Comparison of ENCODE assay signal across 23 mouse cellular contexts in the genomic region with DNA sequence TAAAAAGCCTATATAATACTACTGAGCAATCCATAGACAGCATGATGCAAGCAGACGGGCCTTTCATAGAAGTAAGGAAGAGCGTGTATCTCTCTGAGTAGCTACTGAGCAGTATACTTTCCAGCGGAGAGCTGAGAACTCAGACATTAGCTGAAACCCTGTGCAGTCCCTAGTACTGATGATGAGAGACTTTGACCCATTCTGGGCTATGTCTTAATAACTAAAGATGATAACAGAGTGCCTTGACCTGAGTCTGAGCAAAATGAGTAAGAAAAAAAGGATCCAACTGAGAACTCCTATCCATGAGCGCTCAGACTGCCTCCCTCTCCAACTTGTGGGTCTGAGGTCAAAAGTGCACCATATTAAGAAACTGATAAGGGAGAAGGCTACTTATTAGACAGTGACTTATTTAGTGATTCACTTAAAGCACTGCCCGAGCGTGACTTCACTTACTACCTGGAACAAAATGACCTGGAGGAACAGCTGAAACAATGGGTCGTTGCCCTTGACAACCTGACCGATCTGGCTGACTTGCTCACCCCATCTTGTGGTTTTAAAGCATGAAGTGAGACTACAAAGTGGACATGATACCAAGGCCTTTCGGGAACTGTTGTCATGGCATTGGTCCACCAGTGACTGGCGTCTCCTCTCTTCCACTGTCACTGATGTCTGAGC. TPM values are rescaled to one million over a fixed set of nuclear protein-coding genes. Genes with fewer than 3 reads are reported as not detected.
DNase-seq lines count a peak whose midpoint lies in the region; ATAC-seq and TF ChIP-seq lines count a peak whose summit lies in the region.
"Had no signal": no experiment of that assay in that cellular context is flagged by ENCODE, and none has a peak within 500 bp of the region (broad histone marks: within the 10 kb centered on the region; RNA-seq: fewer than 3 reads in every experiment).

No protein-coding gene starts in this region.

- no peak for TF ChIP-seq CTCF in CH12.LX (conservative IDR thresholded peaks at IDR 0.05 in 1 of 2, IDR thresholded peaks at IDR 0.05 in 1 of 2; ENCODE audit: low read depth in 2 of 2, low read length in 2 of 2)
- TF ChIP-seq CTCF in intestine, postnatal 0 days (IDR thresholded peaks at IDR 0.05; ENCODE audit: low read depth) = no peak
- no peak for TF ChIP-seq CTCF in hindbrain, postnatal 0 days (IDR thresholded peaks at IDR 0.05; ENCODE audit: low read depth)

- peak; percentile 66 for ATAC-seq in kidney, embryonic 15.5 days (replicated peaks; ENCODE audit: low FRiP score)
- ATAC-seq in intestine, postnatal 0 days = peak; percentile 81
- ATAC-seq in hindbrain, postnatal 0 days = no peak
- ATAC-seq: forebrain, embryonic 16.5 days had no signal

- no peak for DNase-seq in kidney, adult 18-20 months
- no peak for DNase-seq in CH12.LX (ENCODE audit: extremely low read depth)
- DNase-seq in ZHBTc4 (ENCODE audit: low read depth, low spot score) = peak; percentile 32
- no peak for DNase-seq in cerebellum, adult 18-20 months
- no peak for DNase-seq in hindbrain, postnatal 0 days (ENCODE audit: low spot score)
- DNase-seq: adrenal gland, adult 8-10 months; adrenal gland, postnatal 36 days; cerebellum, adult 11 months; cerebellum, adult 9-10 months; cerebellum, postnatal 25 days; gastrocnemius, postnatal 10 days had no signal

- 61% methylated on average over 10 of the region's 10 CpGs for WGBS in kidney, embryonic 15.5 days
- WGBS in intestine, postnatal 0 days = 52% methylated on average over 10 of the region's 10 CpGs
- WGBS in hindbrain, postnatal 0 days = 62% methylated on average over 10 of the region's 10 CpGs

- TF ChIP-seq POLR2A in CH12.LX (IDR thresholded peaks at IDR 0.05; ENCODE audit: low read depth, low read length) = no peak

- no peak overlapping the region for H3K4me3 ChIP-seq in kidney, embryonic 15.5 days (replicated peaks)
- no peak overlapping the region for H3K4me3 ChIP-seq in CH12.LX (replicated peaks in 1 of 3; ENCODE audit: low read depth in 2 of 3, low read length in 2 of 3, poor library complexity in 1 of 3)
- no peak overlapping the region for H3K4me3 ChIP-seq in intestine, postnatal 0 days (ENCODE audit: low read depth, low read length)
- no peak overlapping the region for H3K4me3 ChIP-seq in hindbrain, postnatal 0 days (ENCODE audit: low read length)
- H3K4me3 ChIP-seq: embryonic facial prominence, embryonic 13.5 days; forebrain, embryonic 12.5 days; heart, embryonic 12.5 days; hindbrain, embryonic 10.5 days had no signal

- dilution Hi-C loops in CH12.LX (cut with MboI; ENCODE audit: extremely low pct_ligation_motif_present, extremely low pct_unique_long_range_greater_than_20kb, low sequenced_read_pairs) = no loop called here

- no peaks in the 10 kb centered on the region for H3K79me2 ChIP-seq in CH12.LX (replicated peaks; ENCODE audit: control insufficient read depth, extremely low read depth, insufficient read depth, poor library complexity, severe bottlenecking)

- H3K27ac ChIP-seq in kidney, embryonic 15.5 days = no peak overlapping the region
- no peak overlapping the region for H3K27ac ChIP-seq in CH12.LX (ENCODE audit: insufficient read depth, low read depth)
- H3K27ac ChIP-seq in intestine, postnatal 0 days (ENCODE audit: low read depth, low read length) = no peak overlapping the region
- no peak overlapping the region for H3K27ac ChIP-seq in hindbrain, postnatal 0 days
- H3K27ac ChIP-seq: embryonic facial prominence, embryonic 13.5 days; forebrain, embryonic 12.5 days; hindbrain, embryonic 10.5 days; hindbrain, embryonic 14.5 days had no signal

- peaks cover 17% of the 10 kb centered on the region for H3K4me1 ChIP-seq in kidney, embryonic 15.5 days
- peaks cover 16 to 43% of the 10 kb centered on the region in 2 experiments for H3K4me1 ChIP-seq in CH12.LX (ENCODE audit: control insufficient read depth in 1 of 2, insufficient read depth in 2 of 2)
- no peaks in the 10 kb centered on the region; the same call in 1 of the 2 replicates for H3K4me1 ChIP-seq in intestine, postnatal 0 days (replicated peaks; ENCODE audit: control insufficient read depth, insufficient read depth, low read length)
- no peaks in the 10 kb centered on the region for H3K4me1 ChIP-seq in hindbrain, postnatal 0 days (ENCODE audit: insufficient read depth, low read length)
- H3K4me1 ChIP-seq: forebrain, embryonic 12.5 days had no signal

- no peaks in the 10 kb centered on the region for H3K27me3 ChIP-seq in kidney, embryonic 15.5 days
- no peaks in the 10 kb centered on the region for H3K27me3 ChIP-seq in CH12.LX (replicated peaks)
- H3K27me3 ChIP-seq in intestine, postnatal 0 days (replicated peaks; ENCODE audit: control insufficient read depth, insufficient read depth, low read length) = no peaks in the 10 kb centered on the region
- H3K27me3 ChIP-seq in hindbrain, postnatal 0 days (ENCODE audit: insufficient read depth, low read length) = no peaks in the 10 kb centered on the region
- H3K27me3 ChIP-seq: embryonic facial prominence, embryonic 13.5 days; forebrain, embryonic 12.5 days; heart, embryonic 12.5 days had no signal

- in situ Hi-C loops in CH12.LX (cut with MboI; ENCODE audit: low pct_ligation_motif_present, low pct_unique_long_range_greater_than_20kb, low sequenced_read_pairs) = no loop called here

- no peak overlapping the region for H3K9ac ChIP-seq in kidney, embryonic 15.5 days
- H3K9ac ChIP-seq in CH12.LX (ENCODE audit: insufficient read depth, low read depth) = no peak overlapping the region
- no peak overlapping the region for H3K9ac ChIP-seq in intestine, postnatal 0 days (ENCODE audit: low read depth, low read length)
- no peak overlapping the region for H3K9ac ChIP-seq in hindbrain, postnatal 0 days (replicated peaks; ENCODE audit: low read length)
- H3K9ac ChIP-seq: embryonic facial prominence, embryonic 13.5 days; forebrain, embryonic 12.5 days; heart, embryonic 12.5 days; hindbrain, embryonic 14.5 days had no signal

- H3K36me3 ChIP-seq in kidney, embryonic 15.5 days = no peaks in the 10 kb centered on the region
- no peaks in the 10 kb centered on the region for H3K36me3 ChIP-seq in CH12.LX (replicated peaks in 1 of 2; ENCODE audit: control insufficient read depth in 1 of 2, insufficient read depth in 1 of 2, low read length in 1 of 2)
- no peaks in the 10 kb centered on the region for H3K36me3 ChIP-seq in intestine, postnatal 0 days (ENCODE audit: control insufficient read depth, insufficient read depth)
- H3K36me3 ChIP-seq in hindbrain, postnatal 0 days (ENCODE audit: insufficient read depth, low read length) = no peaks in the 10 kb centered on the region
- H3K36me3 ChIP-seq: embryonic facial prominence, embryonic 13.5 days; forebrain, embryonic 12.5 days; heart, embryonic 12.5 days; hindbrain, embryonic 10.5 days had no signal

- no peak for TF ChIP-seq EP300 in CH12.LX (IDR thresholded peaks at IDR 0.05; ENCODE audit: low read length)

- no peak overlapping the region for H3K4me2 ChIP-seq in kidney, embryonic 15.5 days
- no peak overlapping the region for H3K4me2 ChIP-seq in CH12.LX (ENCODE audit: insufficient read depth, low read depth, poor library complexity, severe bottlenecking)
- no peak overlapping the region for H3K4me2 ChIP-seq in intestine, postnatal 0 days (replicated peaks; ENCODE audit: low read depth)
- H3K4me2 ChIP-seq in hindbrain, postnatal 0 days (ENCODE audit: low read depth, low read length) = no peak overlapping the region
- H3K4me2 ChIP-seq: embryonic facial prominence, embryonic 13.5 days; forebrain, embryonic 12.5 days; heart, embryonic 12.5 days; hindbrain, embryonic 14.5 days had no signal

- TF ChIP-seq RAD21 in CH12.LX (IDR thresholded peaks at IDR 0.05; ENCODE audit: low read depth, low read length) = no peak

- H3K9me3 ChIP-seq in kidney, embryonic 15.5 days (replicated peaks) = no peaks in the 10 kb centered on the region
- H3K9me3 ChIP-seq in CH12.LX (replicated peaks; ENCODE audit: low read length) = peaks cover 4% of the 10 kb centered on the region
- no peaks in the 10 kb centered on the region for H3K9me3 ChIP-seq in intestine, postnatal 0 days (ENCODE audit: control insufficient read depth)
- H3K9me3 ChIP-seq in hindbrain, postnatal 0 days (ENCODE audit: low read length) = no peaks in the 10 kb centered on the region
- H3K9me3 ChIP-seq: embryonic facial prominence, embryonic 13.5 days; forebrain, embryonic 12.5 days; heart, embryonic 12.5 days; hindbrain, embryonic 10.5 days had no signal

TF ChIP-seq in CH12.LX, 34 proteins besides CTCF, POLR2A, EP300 and RAD21:
- no peak for TF ChIP-seq JUN (IDR thresholded peaks at IDR 0.05; ENCODE audit: insufficient read depth, low read depth, low read length)
- TF ChIP-seq BHLHE40 (IDR thresholded peaks at IDR 0.05; ENCODE audit: low read depth, low read length) = 0 out of 2 replicates have a peak, but pooled peaks have one; percentile 28
- TF ChIP-seq ZKSCAN1 (IDR thresholded peaks at IDR 0.05; ENCODE audit: borderline replicate concordance, low read depth, low read length) = no peak

RNA-seq across cellular contexts. Expression of a gene that starts 32.9 kb away (rescaled TPM):
- polyA plus RNA-seq in kidney, embryonic 15.5 days (2015; fragmentation: Nextera tagmentation; extraction: Ambion mirVana) = 0.17 TPM in 1 of 2 replicates, not detected in the other
- total RNA-seq in CH12.LX (2012; rRNA removed) (0.08 TPM in 1 of 2 replicates, not detected in the other), CH12.LX (2014; rRNA removed) (0.42 TPM in 1 of 2 replicates, not detected in the other)
- polyA plus RNA-seq in CH12.LX (2012; ENCODE audit: insufficient read length, low read depth) = 0.17 TPM in 1 of 2 replicates, not detected in the other
- not detected in 2 replicates for polyA plus RNA-seq in intestine, postnatal 0 days (2015; fragmentation: Nextera tagmentation; extraction: Ambion mirVana)
- total RNA-seq in hindbrain, postnatal 0 days (2014; rRNA removed) = 1.2 and 2.5 TPM in 2 replicates
- polyA plus RNA-seq in hindbrain, postnatal 0 days (2015; fragmentation: Nextera tagmentation; extraction: Ambion mirVana) = 2.1 and 2.2 TPM in 2 replicates
- total RNA-seq: gastrocnemius, postnatal 10 days; gastrocnemius, postnatal 4 days; heart, adult 8-10 months; heart, postnatal 25 days; MEL had no signal

RNA-seq across cellular contexts. Expression of a gene that starts 56.6 kb away (rescaled TPM):
- 10.4 and 11.0 TPM in 2 replicates for polyA plus RNA-seq in kidney, embryonic 15.5 days (2015; fragmentation: Nextera tagmentation; extraction: Ambion mirVana)
- total RNA-seq in CH12.LX (2012; rRNA removed) (10.6 and 10.7 TPM in 2 replicates), CH12.LX (2014; rRNA removed) (4.8 and 5.5 TPM in 2 replicates)
- 13.9 and 15.6 TPM in 2 replicates for polyA plus RNA-seq in CH12.LX (2012; ENCODE audit: insufficient read length, low read depth)
- 11.8 and 12.0 TPM in 2 replicates for polyA plus RNA-seq in intestine, postnatal 0 days (2015; fragmentation: Nextera tagmentation; extraction: Ambion mirVana)
- total RNA-seq in hindbrain, postnatal 0 days (2014; rRNA removed) = 54.0 and 65.7 TPM in 2 replicates
- polyA plus RNA-seq in hindbrain, postnatal 0 days (2015; fragmentation: Nextera tagmentation; extraction: Ambion mirVana) = 8.7 and 9.1 TPM in 2 replicates

RNA-seq across cellular contexts. Expression of a gene that starts 56.7 kb away (rescaled TPM):
- polyA plus RNA-seq in kidney, embryonic 15.5 days (2015; fragmentation: Nextera tagmentation; extraction: Ambion mirVana) = 115 and 119 TPM in 2 replicates
- total RNA-seq in CH12.LX (2012; rRNA removed) = 40.6 and 43.2 TPM in 2 replicates
- total RNA-seq in CH12.LX (2014; rRNA removed) = 33.4 and 59.1 TPM in 2 replicates
- polyA plus RNA-seq in CH12.LX (2012; ENCODE audit: insufficient read length, low read depth) = 67.6 and 82.6 TPM in 2 replicates
- 53.6 and 55.0 TPM in 2 replicates for polyA plus RNA-seq in intestine, postnatal 0 days (2015; fragmentation: Nextera tagmentation; extraction: Ambion mirVana)
- 20.4 and 24.4 TPM in 2 replicates for total RNA-seq in hindbrain, postnatal 0 days (2014; rRNA removed)
- polyA plus RNA-seq in hindbrain, postnatal 0 days (2015; fragmentation: Nextera tagmentation; extraction: Ambion mirVana) = 83.8 and 86.5 TPM in 2 replicates
